In the genomic region with DNA sequence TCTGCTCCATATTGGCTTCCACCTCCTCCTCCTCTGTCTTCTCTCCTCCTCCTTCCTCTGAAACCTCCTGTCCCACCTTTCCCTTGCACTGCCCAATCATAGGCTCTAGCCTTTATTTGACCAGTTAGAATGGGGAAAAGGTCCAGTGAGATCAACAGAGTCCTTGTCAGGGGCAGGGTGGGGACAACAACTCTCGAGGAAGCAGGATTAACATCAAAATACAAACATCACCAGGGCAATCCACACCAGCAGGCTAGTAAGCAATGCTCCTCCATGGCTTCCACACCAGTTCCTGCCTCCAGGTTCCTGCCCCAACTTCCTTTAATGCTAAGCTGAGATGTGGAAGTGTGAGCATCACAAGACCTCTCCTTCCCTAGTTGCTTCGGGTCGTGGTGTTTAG, we compare ENCODE assay signal across 25 mouse cellular contexts. TPM values are rescaled to one million over a fixed set of nuclear protein-coding genes. Genes with fewer than 3 reads are reported as not detected.
DNase-seq lines count a peak whose midpoint lies in the region; TF ChIP-seq lines count a peak whose summit lies in the region.
"Had no signal": no experiment of that assay in that cellular context is flagged by ENCODE, and none has a peak within 500 bp of the region (broad histone marks: within the 10 kb centered on the region; RNA-seq: fewer than 3 reads in every experiment).

No protein-coding gene starts in this region.

- no peak overlapping the region for H3K9ac ChIP-seq in ES-Bruce4 (ENCODE audit: low read depth, poor library complexity, severe bottlenecking)
- H3K9ac ChIP-seq: forebrain, embryonic 13.5 days; forebrain, postnatal 0 days; hindbrain, embryonic 12.5 days; hindbrain, embryonic 15.5 days had no signal

- TF ChIP-seq POLR2A in ES-Bruce4 (IDR thresholded peaks at IDR 0.05; ENCODE audit: insufficient read depth, low read length): no peak
- no peak for TF ChIP-seq POLR2A in bone marrow macrophage, adult 2 months (IDR thresholded peaks at IDR 0.05; ENCODE audit: borderline replicate concordance, low read depth, low read length)

- DNase-seq in R1 (ENCODE audit: low read depth, low spot score): peak; percentile 97
- no peak for DNase-seq in adrenal gland, postnatal 36 days
- no peak for DNase-seq in left cerebral cortex, adult 2 months (ENCODE audit: extremely low spot score in 1 of 2, low spot score in 2 of 2)
- DNase-seq in adrenal gland, adult 8-10 months: no peak
- no peak for DNase-seq in heart, adult 9 months (ENCODE audit: low spot score in 2 of 2)
- DNase-seq: adrenal gland, adult 2 months; adrenal gland, postnatal 25 days; B cell, adult 2 months; cerebellum, adult 11 months; cerebellum, adult 2 months; cerebellum, adult 9-11 months; cerebellum, postnatal 25 days; forebrain, postnatal 0 days; gastrocnemius, adult 2 months; gastrocnemius, postnatal 14 days; heart, adult 18-20 months; kidney, adult 2 months had no signal

- H3K27me3 ChIP-seq in ES-Bruce4 (ENCODE audit: control insufficient read depth, insufficient read depth, low read length, poor library complexity, severe bottlenecking): no peaks in the 10 kb centered on the region
- H3K27me3 ChIP-seq: CH12.LX; forebrain, embryonic 13.5 days; hindbrain, embryonic 12.5 days; hindbrain, embryonic 15.5 days had no signal

- H3K4me3 ChIP-seq in ES-Bruce4 (ENCODE audit: low read depth, low read length): no peak overlapping the region
- H3K4me3 ChIP-seq in bone marrow macrophage, adult 2 months (ENCODE audit: insufficient read depth, low read length): no peak overlapping the region
- H3K4me3 ChIP-seq in left cerebral cortex, adult 2 months: no peak overlapping the region
- H3K4me3 ChIP-seq: forebrain, embryonic 10.5 days; forebrain, embryonic 13.5 days; gastrocnemius, adult 2 months; hindbrain, embryonic 12.5 days; hindbrain, embryonic 15.5 days had no signal

- H3K36me3 ChIP-seq in ES-Bruce4 (ENCODE audit: control insufficient read depth, insufficient read depth, low read length, poor library complexity, severe bottlenecking): no peaks in the 10 kb centered on the region
- H3K36me3 ChIP-seq: forebrain, embryonic 10.5 days; hindbrain, embryonic 15.5 days had no signal

- TF ChIP-seq CTCF in ES-Bruce4 (IDR thresholded peaks at IDR 0.05; ENCODE audit: low read depth, low read length): no peak
- TF ChIP-seq CTCF in bone marrow macrophage, adult 2 months (IDR thresholded peaks at IDR 0.05; ENCODE audit: low read depth, low read length): no peak
- no peak for TF ChIP-seq CTCF in left cerebral cortex, adult 2 months (IDR thresholded peaks at IDR 0.05)

- H3K9me3 ChIP-seq in ES-Bruce4 (replicated peaks; ENCODE audit: control insufficient read depth, insufficient read depth, low read length, poor library complexity, severe bottlenecking): no peaks in the 10 kb centered on the region
- H3K9me3 ChIP-seq: forebrain, embryonic 10.5 days; forebrain, embryonic 13.5 days; hindbrain, embryonic 12.5 days; hindbrain, embryonic 15.5 days had no signal

- TF ChIP-seq EP300 in ES-Bruce4 (IDR thresholded peaks at IDR 0.05; ENCODE audit: insufficient read depth, low read depth, low read length): peak; percentile 68; the same call in 1 of the 2 replicates

- intact Hi-C loops in left cerebral cortex, adult 2 months (cut with DNase I): no loop called here

- H3K4me1 ChIP-seq in ES-Bruce4 (ENCODE audit: control insufficient read depth, insufficient read depth, low read length): peaks cover 8% of the 10 kb centered on the region
- H3K4me1 ChIP-seq in bone marrow macrophage, adult 2 months (ENCODE audit: control insufficient read depth, insufficient read depth, low read length): peaks cover 33% of the 10 kb centered on the region
- H3K4me1 ChIP-seq: forebrain, embryonic 13.5 days had no signal

- H3K27ac ChIP-seq in ES-Bruce4 (ENCODE audit: insufficient read depth, low read length): no peak overlapping the region
- peak overlapping the region; percentile 27 for H3K27ac ChIP-seq in bone marrow macrophage, adult 2 months (ENCODE audit: insufficient read depth, low read depth, low read length)
- H3K27ac ChIP-seq in left cerebral cortex, adult 2 months: no peak overlapping the region
- H3K27ac ChIP-seq: forebrain, embryonic 10.5 days; forebrain, embryonic 13.5 days; gastrocnemius, adult 2 months; hindbrain, embryonic 12.5 days; hindbrain, embryonic 15.5 days had no signal

RNA-seq across cellular contexts. Expression of gene Fbxw10, which starts 1.1 kb away (rescaled TPM):
- 1.3 TPM in 1 of 2 replicates, not detected in the other for polyA plus RNA-seq in ES-Bruce4 (2011; ENCODE audit: insufficient read depth, insufficient read length, low read depth, missing spikeins)
- 1.8 and 4.1 TPM in 2 replicates for polyA plus RNA-seq in bone marrow macrophage, adult 2 months (2012; ENCODE audit: insufficient read depth, insufficient read length, missing spikeins)
- total RNA-seq in adrenal gland, postnatal 36 days (2021): under 1 TPM; 0.72 to 0.83 TPM
- 1 to 10 TPM in 1 of 2 experiments, under 1 TPM in 1; 0.96 to 1.2 TPM for total RNA-seq in left cerebral cortex, adult 2 months (2021)
- 1 to 10 TPM; 1.1 to 2.2 (median 1.9) TPM for total RNA-seq in adrenal gland, adult 8-10 months (2022)
- total RNA-seq: MEL had no signal
- polyA plus RNA-seq: adrenal gland, adult 2 months had no signal

RNA-seq across cellular contexts. Expression of gene Trim16, which starts 25.7 kb away (rescaled TPM):
- polyA plus RNA-seq in ES-Bruce4 (2011; ENCODE audit: insufficient read depth, insufficient read length, low read depth, missing spikeins): 0.61 and 0.73 TPM in 2 replicates
- 15.0 and 15.9 TPM in 2 replicates for polyA plus RNA-seq in bone marrow macrophage, adult 2 months (2012; ENCODE audit: insufficient read depth, insufficient read length, missing spikeins)
- 1 to 10 TPM; 5.8 to 6.6 TPM for total RNA-seq in adrenal gland, postnatal 36 days (2021)
- total RNA-seq in left cerebral cortex, adult 2 months (2021): 1 to 10 TPM; 2.4 to 4.0 TPM
- 1 to 10 TPM; 4.8 to 9.2 (median 6.5) TPM for total RNA-seq in adrenal gland, adult 8-10 months (2022)
- total RNA-seq: CH12.LX had no signal

RNA-seq across cellular contexts. Expression of gene Tvp23b, which starts 33.5 kb away (rescaled TPM):
- polyA plus RNA-seq in ES-Bruce4 (2011; ENCODE audit: insufficient read depth, insufficient read length, low read depth, missing spikeins): 38.8 and 42.3 TPM in 2 replicates
- polyA plus RNA-seq in bone marrow macrophage, adult 2 months (2012; ENCODE audit: insufficient read depth, insufficient read length, missing spikeins): 21.4 and 23.0 TPM in 2 replicates
- total RNA-seq in adrenal gland, postnatal 36 days (2021): 10 to 100 TPM; 50.8 to 56.2 TPM
- total RNA-seq in left cerebral cortex, adult 2 months (2021): 10 to 100 TPM; 29.2 to 31.4 TPM
- 10 to 100 TPM; 55.3 to 69.3 (median 59.9) TPM for total RNA-seq in adrenal gland, adult 8-10 months (2022)

RNA-seq across cellular contexts. Expression of gene Zfp286, which starts 56.5 kb away (rescaled TPM):
- 2.9 and 3.6 TPM in 2 replicates for polyA plus RNA-seq in ES-Bruce4 (2011; ENCODE audit: insufficient read depth, insufficient read length, low read depth, missing spikeins)
- 1.7 and 2.1 TPM in 2 replicates for polyA plus RNA-seq in bone marrow macrophage, adult 2 months (2012; ENCODE audit: insufficient read depth, insufficient read length, missing spikeins)
- total RNA-seq in adrenal gland, postnatal 36 days (2021): 1 to 10 TPM; 1.8 to 2.3 TPM
- 10 to 100 TPM; 26.8 to 29.0 TPM for total RNA-seq in left cerebral cortex, adult 2 months (2021)
- 1 to 10 TPM; 2.9 to 4.8 (median 4.3) TPM for total RNA-seq in adrenal gland, adult 8-10 months (2022)
- total RNA-seq: CH12.LX, MEL had no signal
